Mouse (Mus musculus): ENCODE measurements around the gene Gpr83. TPM values are rescaled to one million over a fixed set of nuclear protein-coding genes. Genes with fewer than 3 reads are reported as not detected.

Gpr83 gene
- polyA plus RNA-seq, 1 experiment from 2014 or later: 1.4 TPM

DNA sequence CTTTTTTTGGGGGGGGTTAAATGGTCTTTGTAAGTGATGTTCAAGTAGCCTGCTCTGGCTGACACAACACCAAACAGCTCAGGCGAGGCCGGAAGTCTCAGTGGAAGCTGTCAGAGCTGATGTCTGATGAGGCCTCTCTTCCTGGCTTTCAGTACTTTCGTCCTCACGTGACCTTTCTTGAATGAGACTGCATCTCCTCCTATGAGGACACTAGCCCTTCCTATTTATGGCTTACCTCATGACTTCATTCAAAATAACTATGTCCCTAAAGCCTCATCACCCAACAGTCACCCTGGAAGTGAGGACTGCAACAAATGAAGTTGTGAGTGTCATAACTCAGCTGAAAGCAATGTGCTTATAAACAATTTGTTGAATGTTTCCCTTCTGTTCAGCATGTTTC lies 24.6 kb downstream of the Gpr83 start:
- ATAC-seq (ENCODE audit: low FRiP score) (no peak), DNase-seq (ENCODE audit: low spot score) (no peak)
- no peaks in the 10 kb centered on the region for H3K4me1 ChIP-seq (replicated peaks; ENCODE audit: control insufficient read depth, insufficient read depth, low read length)
- no peak overlapping the region for H3K27ac ChIP-seq
- H3K36me3 ChIP-seq (replicated peaks; ENCODE audit: control insufficient read depth, insufficient read depth): no peaks in the 10 kb centered on the region
- H3K9me3 ChIP-seq (ENCODE audit: control insufficient read depth, low read length): no peaks in the 10 kb centered on the region
- no peak overlapping the region for H3K4me3 ChIP-seq (replicated peaks; ENCODE audit: low read length)
- H3K27me3 ChIP-seq (ENCODE audit: control insufficient read depth, insufficient read depth, low read length): no peaks in the 10 kb centered on the region
- H3K9ac ChIP-seq: no peak overlapping the region
- 81% methylated on average over 4 of the region's 4 CpGs for WGBS
- no peak overlapping the region for H3K4me2 ChIP-seq (replicated peaks)

- Histone ChIP-seq H3K4me3 (replicated peaks; ENCODE audit: low read length) (no peak overlapping the region), H3K36me3 (replicated peaks; ENCODE audit: control insufficient read depth, insufficient read depth) (no peaks in the 10 kb centered on the region), H3K9me3 (ENCODE audit: control insufficient read depth, low read length) (no peaks in the 10 kb centered on the region), H3K9ac (no peak overlapping the region), H3K27ac (no peak overlapping the region), H3K4me2 (replicated peaks) (no peak overlapping the region), H3K4me1 (replicated peaks; ENCODE audit: control insufficient read depth, insufficient read depth, low read length) (no peaks in the 10 kb centered on the region), H3K27me3 (ENCODE audit: control insufficient read depth, insufficient read depth, low read length) (no peaks in the 10 kb centered on the region)
- ATAC-seq (ENCODE audit: low FRiP score): no peak
- no peak for DNase-seq (ENCODE audit: low spot score)
These were observed 25.1 kb downstream of the Gpr83 start for GRCm38 (mm10) chr9:14885151-14885550.

DNA sequence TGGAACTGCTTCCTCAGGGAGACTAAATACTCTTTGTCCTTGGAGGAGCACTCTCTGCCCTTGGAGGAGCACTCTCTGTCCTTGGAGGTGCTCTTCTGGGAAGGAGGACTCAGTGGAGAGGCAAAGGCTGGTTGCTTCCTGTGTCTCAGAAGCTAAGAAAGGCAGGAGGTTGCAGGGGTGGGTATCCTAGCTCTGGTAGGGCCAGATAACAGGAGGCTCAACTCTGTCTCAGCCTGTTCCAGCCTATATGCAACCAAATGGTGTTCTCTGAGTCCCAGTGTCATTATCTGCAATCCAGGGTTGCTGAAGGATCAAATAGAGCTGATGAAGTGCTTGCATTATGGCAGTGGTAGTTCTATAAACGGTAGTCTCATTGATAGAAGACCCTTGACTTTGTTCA lies 25.9 kb downstream of the Gpr83 start:
- WGBS: 92% methylated on average over 1 of the region's 1 CpGs
- H3K36me3 ChIP-seq (replicated peaks; ENCODE audit: control insufficient read depth, insufficient read depth): no peaks in the 10 kb centered on the region
- no peak for DNase-seq (ENCODE audit: low spot score)
- no peaks in the 10 kb centered on the region for H3K4me1 ChIP-seq (replicated peaks; ENCODE audit: control insufficient read depth, insufficient read depth, low read length)
- H3K27ac ChIP-seq: no peak overlapping the region
- no peak overlapping the region for H3K4me3 ChIP-seq (replicated peaks; ENCODE audit: low read length)
- H3K9me3 ChIP-seq (ENCODE audit: control insufficient read depth, low read length): no peaks in the 10 kb centered on the region
- no peak overlapping the region for H3K4me2 ChIP-seq (replicated peaks)
- no peak overlapping the region for H3K9ac ChIP-seq
- no peaks in the 10 kb centered on the region for H3K27me3 ChIP-seq (ENCODE audit: control insufficient read depth, insufficient read depth, low read length)
- no peak for ATAC-seq (ENCODE audit: low FRiP score)

- Histone ChIP-seq H3K27ac (no peak overlapping the region), H3K4me2 (replicated peaks) (no peak overlapping the region), H3K36me3 (replicated peaks; ENCODE audit: control insufficient read depth, insufficient read depth) (no peaks in the 10 kb centered on the region), H3K27me3 (ENCODE audit: control insufficient read depth, insufficient read depth, low read length) (no peaks in the 10 kb centered on the region), H3K9ac (no peak overlapping the region), H3K4me3 (replicated peaks; ENCODE audit: low read length) (no peak overlapping the region), H3K9me3 (ENCODE audit: control insufficient read depth, low read length) (no peaks in the 10 kb centered on the region), H3K4me1 (replicated peaks; ENCODE audit: control insufficient read depth, insufficient read depth, low read length) (no peaks in the 10 kb centered on the region)
- 88% methylated on average over 6 of the region's 6 CpGs for WGBS
- no peak for ATAC-seq (ENCODE audit: low FRiP score)
- no peak for DNase-seq (ENCODE audit: low spot score)
These were observed 27.9 kb downstream of the Gpr83 start for GRCm38 (mm10) chr9:14887787-14888382.

DNA sequence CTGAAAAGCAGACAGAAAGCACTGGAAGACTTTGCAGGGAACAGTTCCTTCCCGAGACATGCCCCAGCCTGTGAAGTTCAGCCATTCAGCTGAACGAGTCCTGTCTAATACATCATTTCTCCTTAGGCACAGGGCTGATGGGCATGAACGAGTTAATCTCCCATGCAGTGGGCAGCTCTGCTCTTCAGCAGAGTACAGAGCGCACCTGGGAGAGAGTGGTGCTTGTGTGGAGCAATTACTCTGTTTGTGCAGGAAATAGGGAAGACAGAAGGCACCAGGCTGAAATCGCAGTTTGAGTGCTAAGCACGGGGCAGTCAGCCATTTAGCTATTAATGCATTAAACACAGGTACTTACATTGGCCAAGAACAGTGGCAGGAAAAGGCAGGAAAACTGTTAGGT lies 28.7 kb downstream of the Gpr83 start:
- H3K27ac ChIP-seq: no peak overlapping the region
- DNase-seq (ENCODE audit: low spot score) (no peak), ATAC-seq (ENCODE audit: low FRiP score) (no peak)
- no peak overlapping the region for H3K9ac ChIP-seq
- H3K4me1 ChIP-seq (replicated peaks; ENCODE audit: control insufficient read depth, insufficient read depth, low read length): no peaks in the 10 kb centered on the region
- 68% methylated on average over 6 of the region's 6 CpGs for WGBS
- H3K4me3 ChIP-seq (replicated peaks; ENCODE audit: low read length): no peak overlapping the region
- no peaks in the 10 kb centered on the region for H3K27me3 ChIP-seq (ENCODE audit: control insufficient read depth, insufficient read depth, low read length)
- no peak overlapping the region for H3K4me2 ChIP-seq (replicated peaks)
- H3K36me3 ChIP-seq (replicated peaks; ENCODE audit: control insufficient read depth, insufficient read depth): no peaks in the 10 kb centered on the region
- no peaks in the 10 kb centered on the region for H3K9me3 ChIP-seq (ENCODE audit: control insufficient read depth, low read length)

- no peaks in the 10 kb centered on the region for H3K36me3 ChIP-seq (replicated peaks; ENCODE audit: control insufficient read depth, insufficient read depth)
- H3K9ac ChIP-seq: no peak overlapping the region
- no peaks in the 10 kb centered on the region for H3K9me3 ChIP-seq (ENCODE audit: control insufficient read depth, low read length)
- no peaks in the 10 kb centered on the region for H3K4me1 ChIP-seq (replicated peaks; ENCODE audit: control insufficient read depth, insufficient read depth, low read length)
- H3K4me3 ChIP-seq (replicated peaks; ENCODE audit: low read length): no peak overlapping the region
- no peak overlapping the region for H3K27ac ChIP-seq
- ATAC-seq (ENCODE audit: low FRiP score): no peak
- no peak overlapping the region for H3K4me2 ChIP-seq (replicated peaks)
- H3K27me3 ChIP-seq (ENCODE audit: control insufficient read depth, insufficient read depth, low read length): no peaks in the 10 kb centered on the region
- 38% methylated on average over 3 of the region's 3 CpGs for WGBS
- DNase-seq (ENCODE audit: low spot score): no peak
These were observed 30.7 kb downstream of the Gpr83 start for GRCm38 (mm10) chr9:14890699-14891098.

GRCm38 (mm10) chr9:14891891-14892290 lies 31.9 kb downstream of the Gpr83 start:
- H3K4me3 ChIP-seq (replicated peaks; ENCODE audit: low read length): no peak overlapping the region
- no peaks in the 10 kb centered on the region for H3K27me3 ChIP-seq (ENCODE audit: control insufficient read depth, insufficient read depth, low read length)
- H3K4me1 ChIP-seq (replicated peaks; ENCODE audit: control insufficient read depth, insufficient read depth, low read length): no peaks in the 10 kb centered on the region
- H3K9me3 ChIP-seq (ENCODE audit: control insufficient read depth, low read length): no peaks in the 10 kb centered on the region
- DNase-seq (ENCODE audit: low spot score): no peak
- no peak for ATAC-seq (ENCODE audit: low FRiP score)
- H3K9ac ChIP-seq: no peak overlapping the region
- H3K36me3 ChIP-seq (replicated peaks; ENCODE audit: control insufficient read depth, insufficient read depth): no peaks in the 10 kb centered on the region
- H3K4me2 ChIP-seq (replicated peaks): no peak overlapping the region
- no peak overlapping the region for H3K27ac ChIP-seq
- 62% methylated on average over 5 of the region's 5 CpGs for WGBS

DNA sequence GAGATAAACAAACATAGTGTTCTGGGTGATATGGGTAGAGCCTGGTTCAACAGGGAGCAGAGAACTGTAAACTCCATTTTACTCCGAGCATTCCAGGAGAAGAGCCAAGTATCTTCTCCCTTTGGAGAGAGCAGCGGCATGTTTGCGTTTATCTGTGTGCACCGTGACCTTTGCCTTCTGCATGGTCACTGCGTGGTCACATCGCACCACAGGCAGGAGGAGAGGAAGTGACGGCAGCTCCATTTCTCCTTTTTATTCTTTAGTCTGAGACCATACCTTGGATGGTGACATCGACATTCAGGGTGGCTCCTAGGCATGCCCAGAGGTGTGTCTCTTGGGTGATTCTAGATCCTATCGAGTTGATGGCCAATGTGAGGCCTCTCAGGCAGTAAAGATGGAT lies 33.4 kb downstream of the Gpr83 start:
- H3K9ac ChIP-seq: no peak overlapping the region
- no peak overlapping the region for H3K4me2 ChIP-seq (replicated peaks)
- no peak for DNase-seq (ENCODE audit: low spot score)
- H3K9me3 ChIP-seq (ENCODE audit: control insufficient read depth, low read length): no peaks in the 10 kb centered on the region
- no peaks in the 10 kb centered on the region for H3K4me1 ChIP-seq (replicated peaks; ENCODE audit: control insufficient read depth, insufficient read depth, low read length)
- 87% methylated on average over 9 of the region's 9 CpGs for WGBS
- no peaks in the 10 kb centered on the region for H3K36me3 ChIP-seq (replicated peaks; ENCODE audit: control insufficient read depth, insufficient read depth)
- H3K27ac ChIP-seq: no peak overlapping the region
- no peak overlapping the region for H3K4me3 ChIP-seq (replicated peaks; ENCODE audit: low read length)
- H3K27me3 ChIP-seq (ENCODE audit: control insufficient read depth, insufficient read depth, low read length): no peaks in the 10 kb centered on the region
- ATAC-seq (ENCODE audit: low FRiP score): no peak

- no peak for DNase-seq (ENCODE audit: low spot score)
- Histone ChIP-seq H3K27ac (no peak overlapping the region), H3K27me3 (ENCODE audit: control insufficient read depth, insufficient read depth, low read length) (no peaks in the 10 kb centered on the region), H3K4me1 (replicated peaks; ENCODE audit: control insufficient read depth, insufficient read depth, low read length) (no peaks in the 10 kb centered on the region), H3K4me3 (replicated peaks; ENCODE audit: low read length) (no peak overlapping the region), H3K4me2 (replicated peaks) (no peak overlapping the region), H3K9ac (no peak overlapping the region), H3K36me3 (replicated peaks; ENCODE audit: control insufficient read depth, insufficient read depth) (no peaks in the 10 kb centered on the region), H3K9me3 (ENCODE audit: control insufficient read depth, low read length) (no peaks in the 10 kb centered on the region)
- no peak for ATAC-seq (ENCODE audit: low FRiP score)
- WGBS: 85% methylated on average over 3 of the region's 3 CpGs
These were observed 34.6 kb downstream of the Gpr83 start for GRCm38 (mm10) chr9:14894628-14895027.

DNA sequence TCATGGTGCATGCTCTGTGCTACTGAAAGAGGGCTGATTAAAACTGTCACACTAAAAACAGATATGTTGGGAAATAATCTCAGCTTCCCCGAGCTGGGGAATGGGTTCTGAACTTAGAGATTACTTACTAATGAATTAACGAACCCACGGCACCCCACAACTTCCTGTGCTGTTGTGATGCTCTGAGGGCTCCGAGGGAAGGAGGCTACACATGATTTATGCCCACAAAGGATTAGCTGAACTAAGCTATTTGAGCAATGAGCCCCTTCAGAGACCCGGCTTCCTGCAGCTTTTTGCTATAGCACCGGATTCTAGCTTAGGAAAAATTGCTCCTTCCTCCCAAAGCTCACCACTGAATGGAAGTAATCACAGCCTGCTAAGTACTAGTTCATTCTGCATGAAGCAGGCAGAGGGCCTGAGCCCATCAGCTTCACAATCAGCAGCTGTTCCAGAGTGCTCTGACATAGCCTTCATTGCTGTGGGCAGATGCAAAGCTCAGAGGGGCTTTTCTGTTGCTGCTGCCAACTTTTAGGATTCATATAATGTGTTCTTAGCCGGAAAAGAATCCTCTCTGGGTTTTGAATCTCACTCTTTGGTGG lies 35.3 kb downstream of the Gpr83 start:
- no peaks in the 10 kb centered on the region for H3K9me3 ChIP-seq (ENCODE audit: control insufficient read depth, low read length)
- no peaks in the 10 kb centered on the region for H3K27me3 ChIP-seq (ENCODE audit: control insufficient read depth, insufficient read depth, low read length)
- no peak overlapping the region for H3K9ac ChIP-seq
- H3K4me1 ChIP-seq (replicated peaks; ENCODE audit: control insufficient read depth, insufficient read depth, low read length): no peaks in the 10 kb centered on the region
- ATAC-seq (ENCODE audit: low FRiP score) (peak; percentile 62; the same call in 1 of the 2 replicates), DNase-seq (ENCODE audit: low spot score) (no peak)
- no peak overlapping the region for H3K27ac ChIP-seq
- H3K4me3 ChIP-seq (replicated peaks; ENCODE audit: low read length): no peak overlapping the region
- WGBS: 73% methylated on average over 7 of the region's 7 CpGs
- H3K4me2 ChIP-seq (replicated peaks): no peak overlapping the region
- H3K36me3 ChIP-seq (replicated peaks; ENCODE audit: control insufficient read depth, insufficient read depth): no peaks in the 10 kb centered on the region

All from hindbrain, embryonic 14.5 days (tissue).